Mouse (Mus musculus): ENCODE measurements around the gene Eif4a1.

- TF ChIP-seq CTCF (IDR thresholded peaks at IDR 0.05; ENCODE audit: low read depth): no peak
- TF ChIP-seq EP300 (IDR thresholded peaks at IDR 0.05; ENCODE audit: low read depth): no peak
Measured at GRCm38 (mm10) chr11:69720852-69721251, 48.6 kb upstream of the Eif4a1 start.
